Mouse (Mus musculus) embryonic facial prominence, embryonic 12.5 days (tissue): ENCODE measurements at regions not wholly inside any gene's neighbourhood (a gene's known extent, or its start where the extent isn't known, plus 50 kb on each side); places are given as distances from the start of the nearest gene placed in this dataset.

ENCODE experiments used
- ATAC-seq: fragments of 200-750 bp; cut with Nextera tagmentation; 2 replicates; pipeline ENCODE4 v1.8.0; 2017; ENCODE audit not compliant: insufficient number of reproducible peaks, insufficient read depth, low FRiP score, low TSS enrichment
- H3K27ac ChIP-seq: fragments of 300-500 bp; sonication (generic); 2 replicates; pipeline ENCODE4 v1.5.1; 2016; ENCODE audit warnings: mild to moderate bottlenecking
- H3K27me3 ChIP-seq: fragments of 300-500 bp; sonication (generic); 2 replicates; pipeline ENCODE4 v1.6.1; 2016; ENCODE audit warnings: mild to moderate bottlenecking, moderate library complexity
- H3K36me3 ChIP-seq: fragments of 300-500 bp; sonication (generic); 2 replicates; pipeline ENCODE4 v1.6.1; 2016; ENCODE audit warnings: mild to moderate bottlenecking
- H3K4me1 ChIP-seq: fragments of 300-500 bp; sonication (generic); 2 replicates; pipeline ENCODE4 v1.6.1; 2016
- H3K4me2 ChIP-seq: fragments of 300-500 bp; sonication (generic); replicated peaks from 2 replicates; pipeline ENCODE4 v1.6.1; 2016; ENCODE audit warnings: mild to moderate bottlenecking, moderate library complexity
- H3K4me3 ChIP-seq: fragments of 300-500 bp; sonication (generic); 2 replicates; pipeline ENCODE4 v1.5.1; 2016; ENCODE audit warnings: mild to moderate bottlenecking
- H3K9ac ChIP-seq: fragments of 300-500 bp; sonication (generic); 2 replicates; pipeline ENCODE4 v1.6.1; 2016; ENCODE audit warnings: mild to moderate bottlenecking, moderate library complexity
- H3K9me3 ChIP-seq: fragments of 300-500 bp; sonication (generic); 2 replicates; pipeline ENCODE4 v1.6.1; 2016; ENCODE audit warnings: mild to moderate bottlenecking, moderate library complexity
- whole genome bisulfite sequencing: fragments of 180-500 bp; shearing (Covaris S2); methylation state at CpG from one replicate; pipeline ENCODE4 v1.1.7; 2016; 5-methylcytosine and 5-hydroxymethylcytosine counted together

DNA sequence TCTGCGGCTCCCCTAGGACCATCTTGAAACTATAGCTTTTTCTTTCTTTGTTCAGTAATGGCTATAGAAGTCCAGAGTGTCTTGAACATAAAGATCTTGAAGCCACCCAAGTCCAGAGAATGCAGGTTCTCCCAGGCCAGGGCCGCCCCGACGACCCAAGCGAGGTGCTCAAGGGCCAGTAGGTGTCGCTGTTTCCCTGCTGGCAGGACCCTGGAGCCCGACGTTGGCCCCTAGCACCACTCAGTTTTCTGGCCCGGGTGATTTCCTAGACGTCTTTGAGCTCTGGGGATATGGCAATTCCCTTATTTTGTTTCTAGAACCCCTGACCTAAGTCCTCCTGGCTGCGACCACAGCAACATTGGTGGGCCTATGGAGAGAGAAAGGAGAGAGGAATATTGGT lies 221.2 kb downstream of the Mef2c start:
- WGBS = 0% methylated on average over 11 of the region's 11 CpGs
- no peak overlapping the region for H3K9ac ChIP-seq
- H3K4me2 ChIP-seq = no peak overlapping the region
- 0 out of 2 replicates have a peak, but pooled peaks cover 8% of the 10 kb centered on the region for H3K4me1 ChIP-seq
- H3K27ac ChIP-seq = no peak overlapping the region
- no peak; the same call in 1 of the 2 replicates for ATAC-seq
- H3K4me3 ChIP-seq = no peak overlapping the region
- H3K36me3 ChIP-seq = no peaks in the 10 kb centered on the region
- peaks cover 72% of the 10 kb centered on the region for H3K27me3 ChIP-seq
- no peaks in the 10 kb centered on the region for H3K9me3 ChIP-seq

DNA sequence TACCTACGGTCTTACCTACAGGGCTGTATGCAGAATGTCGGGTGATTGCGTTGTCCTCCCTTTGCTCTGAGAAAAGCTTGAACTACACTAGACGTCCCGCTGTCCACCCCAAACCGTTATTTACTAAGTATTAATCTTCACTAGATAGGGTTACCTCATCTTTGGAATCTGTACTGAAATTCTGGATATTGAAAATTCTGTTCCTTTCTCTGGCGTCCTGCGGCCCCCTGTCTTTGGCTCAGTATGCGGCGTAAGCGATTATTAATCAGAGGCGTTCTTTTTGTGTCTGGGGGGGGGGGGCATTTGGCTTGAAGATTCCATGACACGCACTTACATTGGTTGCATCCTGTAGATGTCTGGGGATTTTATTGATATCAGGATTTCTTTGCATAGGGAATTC lies 222.0 kb downstream of the Mef2c start:
- H3K9me3 ChIP-seq = no peaks in the 10 kb centered on the region
- no peak for ATAC-seq
- H3K27ac ChIP-seq = no peak overlapping the region
- no peak overlapping the region for H3K4me3 ChIP-seq
- no peak overlapping the region for H3K4me2 ChIP-seq
- H3K9ac ChIP-seq = no peak overlapping the region
- H3K27me3 ChIP-seq = peaks cover 75% of the 10 kb centered on the region
- H3K4me1 ChIP-seq = 0 out of 2 replicates have a peak, but pooled peaks cover 6% of the 10 kb centered on the region
- WGBS = 2% methylated on average over 13 of the region's 13 CpGs
- no peaks in the 10 kb centered on the region for H3K36me3 ChIP-seq

DNA sequence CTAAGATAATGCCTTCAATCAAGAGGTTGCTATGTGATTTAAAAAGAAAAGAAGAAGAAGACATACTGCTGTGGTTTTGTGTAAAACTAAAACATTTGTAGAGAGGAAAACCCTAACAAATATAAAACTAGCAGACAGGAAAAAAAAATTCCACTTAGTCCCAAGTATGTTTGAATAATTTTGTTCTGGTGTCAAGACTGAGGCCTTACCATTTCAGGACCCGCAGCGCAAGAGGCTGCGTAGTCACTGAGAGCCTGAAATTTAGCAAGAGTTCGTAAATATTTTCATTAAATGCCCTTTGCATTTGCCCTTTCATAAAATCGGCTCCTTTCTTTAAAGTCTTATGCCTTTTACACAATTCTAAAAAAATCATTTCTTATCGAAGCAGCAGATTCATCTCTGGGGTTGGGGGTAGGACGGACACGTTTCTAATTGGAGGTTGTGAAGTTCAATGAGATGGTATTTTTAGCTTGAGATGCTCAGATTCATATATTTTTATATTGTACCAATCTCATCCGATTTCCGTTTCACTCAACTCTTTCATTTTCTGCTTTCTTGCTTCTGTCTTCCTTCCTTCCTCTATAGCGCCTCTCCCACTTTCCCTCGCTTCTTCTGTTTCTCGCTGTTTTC lies 222.6 kb downstream of the Mef2c start:
- Histone ChIP-seq H3K36me3 (no peaks in the 10 kb centered on the region), H3K4me2 (peak overlapping the region; percentile 29), H3K4me1 (0 out of 2 replicates have a peak, but pooled peaks cover 4% of the 10 kb centered on the region), H3K9me3 (no peaks in the 10 kb centered on the region), H3K27ac (no peak overlapping the region), H3K9ac (no peak overlapping the region), H3K4me3 (peak overlapping the region; percentile 22; the same call in 1 of the 2 replicates), H3K27me3 (peaks cover 74% of the 10 kb centered on the region)
- 2% methylated on average over 13 of the region's 13 CpGs for WGBS
- ATAC-seq = no peak

DNA sequence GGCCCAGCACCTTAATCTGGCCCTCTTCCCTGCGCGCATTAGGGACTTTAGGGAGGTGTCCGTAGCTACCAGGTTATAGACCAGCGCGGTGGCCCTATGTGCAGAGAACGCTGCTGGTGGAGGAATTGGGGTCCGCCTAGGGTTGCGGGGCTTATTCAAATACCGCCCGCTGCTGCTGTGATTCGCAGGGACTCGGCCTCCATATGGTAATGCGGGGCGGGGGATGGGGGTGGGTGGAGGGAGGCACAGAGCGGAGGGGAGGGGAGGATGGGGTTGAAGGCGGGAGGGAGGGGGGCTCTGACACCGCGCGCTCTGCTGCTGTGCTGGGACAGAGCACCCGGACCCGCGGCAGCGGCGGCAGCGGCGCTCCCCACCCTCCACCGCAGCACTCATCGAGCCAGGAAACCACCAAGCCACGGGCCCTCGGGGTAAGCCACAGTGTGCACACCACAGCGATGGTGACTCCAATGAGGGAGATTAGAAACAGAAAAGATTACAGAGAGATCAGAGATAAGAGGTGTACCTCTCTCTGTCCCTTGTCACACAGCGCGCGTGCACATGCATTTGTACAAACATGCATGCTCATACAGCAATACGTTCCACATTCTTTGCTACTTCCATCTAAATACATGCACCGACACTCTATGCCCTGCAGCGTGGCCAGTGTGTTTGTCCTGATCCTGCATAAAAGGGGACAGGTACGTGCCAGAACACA lies 223.4 kb downstream of the Mef2c start:
- Histone ChIP-seq H3K36me3 (no peaks in the 10 kb centered on the region), H3K4me1 (0 out of 2 replicates have a peak, but pooled peaks cover 4% of the 10 kb centered on the region), H3K9ac (no peak overlapping the region), H3K4me2 (peak overlapping the region; percentile 29), H3K27ac (no peak overlapping the region), H3K27me3 (peaks cover 70% of the 10 kb centered on the region), H3K9me3 (no peaks in the 10 kb centered on the region), H3K4me3 (peak overlapping the region; percentile 22)
- ATAC-seq = 0 out of 2 replicates have a peak, but pooled peaks have one; percentile 1
- under 1% methylated on average over 36 of the region's 38 CpGs for WGBS

DNA sequence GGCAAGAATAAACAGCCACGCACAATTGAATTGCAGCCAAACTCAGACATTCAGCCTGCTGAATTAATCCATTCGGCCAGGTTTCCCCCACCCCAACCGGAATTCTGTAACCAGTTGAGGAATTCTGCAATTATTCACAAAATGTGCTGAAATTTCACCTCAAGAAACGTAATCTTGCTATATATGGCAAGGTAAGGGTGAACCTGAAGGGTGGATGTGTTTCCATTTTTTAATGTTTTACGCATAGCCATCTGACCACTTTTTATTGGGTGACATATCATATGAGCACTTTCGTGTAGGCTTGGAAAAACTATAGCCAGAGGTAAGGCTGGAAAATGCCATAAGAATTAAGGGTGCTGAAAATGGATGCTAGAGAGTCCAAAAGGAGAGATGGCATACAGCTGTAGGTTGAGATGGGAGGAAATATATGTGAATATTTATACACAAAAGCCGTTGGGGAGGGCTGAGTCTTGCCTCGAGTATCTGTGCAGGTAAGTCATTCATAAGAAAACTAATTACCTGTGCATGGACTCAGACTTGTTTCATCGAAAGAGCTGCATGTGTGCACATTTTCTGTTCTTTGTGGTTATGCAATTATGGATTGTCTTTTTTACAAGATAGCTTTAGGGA lies 224.0 kb downstream of the Mef2c start:
- Histone ChIP-seq H3K36me3 (no peaks in the 10 kb centered on the region), H3K4me2 (no peak overlapping the region), H3K27ac (no peak overlapping the region), H3K4me1 (0 out of 2 replicates have a peak, but pooled peaks cover 4% of the 10 kb centered on the region), H3K9ac (no peak overlapping the region), H3K27me3 (peaks cover 66% of the 10 kb centered on the region), H3K4me3 (peak overlapping the region; percentile 22), H3K9me3 (no peaks in the 10 kb centered on the region)
- 7% methylated on average over 9 of the region's 9 CpGs for WGBS
- no peak for ATAC-seq

DNA sequence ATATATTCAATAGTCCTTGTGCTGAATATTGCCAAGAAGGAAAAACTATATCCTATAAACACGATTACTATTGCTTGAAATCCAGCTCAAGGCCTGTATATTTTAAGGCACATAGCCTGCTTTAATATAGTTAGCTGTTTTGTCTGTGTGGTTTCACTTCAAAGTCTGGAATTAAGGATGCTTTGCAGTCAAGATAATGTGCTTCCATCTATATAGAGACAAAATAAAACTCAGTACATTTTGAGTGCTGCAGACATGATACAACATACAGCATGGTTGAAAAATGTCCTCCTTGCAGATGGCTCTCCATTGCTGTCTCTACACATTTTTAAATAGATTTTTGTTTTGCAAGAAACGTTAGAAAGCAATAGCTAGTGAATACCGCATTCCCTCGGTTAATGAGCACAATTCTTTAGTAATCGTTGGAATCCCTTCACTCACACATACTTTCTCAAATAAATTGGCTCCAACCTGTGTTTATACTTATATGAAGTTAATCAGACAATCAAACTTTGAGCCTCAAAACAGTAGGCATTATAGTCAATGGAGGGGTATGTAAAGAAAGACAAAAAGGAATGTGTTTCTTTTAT lies 224.7 kb downstream of the Mef2c start:
- Histone ChIP-seq H3K4me1 (0 out of 2 replicates have a peak, but pooled peaks cover 4% of the 10 kb centered on the region), H3K4me3 (no peak overlapping the region), H3K27ac (no peak overlapping the region), H3K9ac (no peak overlapping the region), H3K9me3 (no peaks in the 10 kb centered on the region), H3K4me2 (no peak overlapping the region), H3K36me3 (no peaks in the 10 kb centered on the region), H3K27me3 (peaks cover 65% of the 10 kb centered on the region)
- ATAC-seq = no peak
- WGBS = 9% methylated on average over 5 of the region's 5 CpGs

DNA sequence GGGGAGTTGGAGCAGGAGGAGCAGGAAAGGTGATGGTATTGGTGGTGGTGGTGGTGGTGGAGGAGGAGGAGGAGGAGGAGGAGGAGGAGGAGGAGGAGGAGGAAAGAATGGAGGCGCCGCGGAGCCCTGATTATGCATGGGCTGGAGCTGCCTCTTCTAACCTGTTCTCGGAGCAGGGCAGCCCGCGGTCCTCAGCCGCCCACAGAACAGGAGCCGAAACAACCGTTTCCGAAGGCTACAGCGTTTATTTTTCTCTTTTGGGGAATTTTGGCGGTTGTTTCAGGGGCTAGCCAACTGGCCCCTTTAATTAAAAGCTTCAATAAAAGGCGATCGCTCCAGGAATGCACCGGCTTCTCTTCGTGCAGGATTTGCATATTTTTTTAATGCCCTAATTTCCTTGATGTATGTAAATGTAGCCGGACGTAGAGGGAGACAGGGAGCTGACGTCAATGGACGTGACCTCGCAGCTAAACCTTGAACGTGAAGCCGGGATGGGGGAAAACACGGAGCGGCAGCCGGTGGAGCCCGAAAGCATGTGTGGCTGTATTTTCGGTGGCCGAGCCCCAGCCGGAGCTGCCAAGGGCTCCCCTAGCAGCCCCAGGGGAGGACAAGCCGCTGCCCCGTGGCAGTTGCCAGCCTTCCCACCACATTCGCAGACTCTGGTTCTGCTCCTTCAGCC lies 225.6 kb downstream of the Mef2c start:
- H3K9ac ChIP-seq = peak overlapping the region; percentile 33; the same call in 1 of the 2 replicates
- peak overlapping the region; percentile 61 for H3K4me3 ChIP-seq
- H3K9me3 ChIP-seq = no peaks in the 10 kb centered on the region
- H3K4me2 ChIP-seq = peak overlapping the region; percentile 47
- H3K27me3 ChIP-seq = peaks cover 59% of the 10 kb centered on the region
- no peaks in the 10 kb centered on the region for H3K36me3 ChIP-seq
- 0 out of 2 replicates have a peak, but pooled peaks cover 4% of the 10 kb centered on the region for H3K4me1 ChIP-seq
- H3K27ac ChIP-seq = peak overlapping the region; percentile 50; the same call in 1 of the 2 replicates
- ATAC-seq = no peak
- WGBS = under 1% methylated on average over 33 of the region's 33 CpGs

DNA sequence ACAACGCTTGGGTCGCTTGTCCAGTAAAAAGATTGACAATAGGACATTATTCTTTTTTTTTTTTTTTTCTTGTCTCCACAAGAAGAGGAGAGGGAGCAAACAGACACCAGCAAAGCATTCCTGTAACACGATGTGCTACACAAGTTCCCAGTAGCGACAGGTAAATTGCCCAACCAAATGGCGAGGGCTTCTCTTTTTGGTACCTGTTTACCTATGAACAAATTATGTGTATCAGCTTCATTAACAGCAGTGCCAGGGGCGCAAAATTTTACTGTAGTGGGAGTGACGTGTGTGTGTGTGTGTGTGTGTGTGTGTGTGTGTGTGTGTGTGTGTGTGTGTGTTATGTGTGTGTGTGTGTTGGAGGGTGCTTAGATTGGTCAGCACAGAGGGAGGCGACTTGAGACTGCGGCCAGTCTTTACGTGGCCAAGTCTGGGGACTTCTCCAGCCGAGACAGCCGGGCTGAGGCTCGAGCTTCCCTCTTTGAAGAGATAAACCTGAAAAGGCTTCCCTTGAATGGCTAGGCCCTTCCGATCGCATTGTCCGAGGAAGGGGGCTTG lies 226.4 kb downstream of the Mef2c start:
- Histone ChIP-seq H3K9ac (peak overlapping the region; percentile 72), H3K4me1 (0 out of 2 replicates have a peak, but pooled peaks cover 4% of the 10 kb centered on the region), H3K27me3 (peaks cover 51% of the 10 kb centered on the region), H3K4me2 (peak overlapping the region; percentile 92), H3K4me3 (peak overlapping the region; percentile 61), H3K36me3 (no peaks in the 10 kb centered on the region), H3K27ac (peak overlapping the region; percentile 87), H3K9me3 (no peaks in the 10 kb centered on the region)
- 1% methylated on average over 15 of the region's 16 CpGs for WGBS
- ATAC-seq = peak; percentile 13; the same call in 1 of the 2 replicates

DNA sequence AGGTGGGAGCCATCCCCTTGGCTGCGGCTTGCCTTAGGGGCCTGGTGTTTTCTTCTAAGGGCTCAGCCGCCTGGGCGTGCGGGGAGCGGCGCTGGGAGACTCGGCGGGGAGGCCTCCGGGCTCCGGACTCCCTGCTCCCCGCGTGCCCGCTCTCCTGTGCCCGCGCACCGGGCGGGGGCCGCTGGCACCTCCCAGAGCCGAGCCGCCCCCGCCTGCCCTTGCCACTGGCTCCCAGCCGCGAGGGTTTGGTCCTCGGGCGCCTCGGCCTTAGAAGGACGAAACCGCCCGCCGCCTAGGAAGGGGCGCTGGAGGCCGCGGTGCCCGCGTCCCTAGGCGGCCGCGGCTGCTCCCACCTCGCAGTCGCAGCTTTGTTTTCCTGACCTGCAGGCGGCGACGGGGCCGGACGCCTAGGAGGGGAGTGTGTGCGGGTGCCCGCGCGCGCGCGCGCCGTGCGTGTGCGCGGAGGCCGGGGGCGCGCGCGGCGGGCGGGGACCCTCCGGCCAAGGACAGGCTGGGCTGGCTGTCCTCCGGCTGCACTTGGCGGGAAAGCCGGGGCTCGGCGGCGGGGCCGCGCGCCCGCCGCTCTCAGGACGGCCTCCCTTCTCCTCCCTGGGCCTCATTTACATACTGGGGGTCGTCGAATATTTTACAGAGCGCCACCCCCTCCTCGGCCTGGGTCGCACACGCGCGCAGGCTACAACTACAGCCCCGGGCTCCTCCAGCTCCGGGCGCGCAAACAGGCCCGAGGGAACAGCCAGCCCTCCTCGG lies 227.1 kb downstream of the Mef2c start:
- peak; percentile 85 for ATAC-seq
- 1% methylated on average over 90 of the region's 91 CpGs for WGBS
- Histone ChIP-seq H3K4me1 (0 out of 2 replicates have a peak, but pooled peaks cover 4% of the 10 kb centered on the region), H3K27me3 (peaks cover 48% of the 10 kb centered on the region), H3K4me3 (peak overlapping the region; percentile 61), H3K27ac (peak overlapping the region; percentile 87), H3K4me2 (peak overlapping the region; percentile 92), H3K9me3 (no peaks in the 10 kb centered on the region), H3K36me3 (no peaks in the 10 kb centered on the region), H3K9ac (peak overlapping the region; percentile 72)

DNA sequence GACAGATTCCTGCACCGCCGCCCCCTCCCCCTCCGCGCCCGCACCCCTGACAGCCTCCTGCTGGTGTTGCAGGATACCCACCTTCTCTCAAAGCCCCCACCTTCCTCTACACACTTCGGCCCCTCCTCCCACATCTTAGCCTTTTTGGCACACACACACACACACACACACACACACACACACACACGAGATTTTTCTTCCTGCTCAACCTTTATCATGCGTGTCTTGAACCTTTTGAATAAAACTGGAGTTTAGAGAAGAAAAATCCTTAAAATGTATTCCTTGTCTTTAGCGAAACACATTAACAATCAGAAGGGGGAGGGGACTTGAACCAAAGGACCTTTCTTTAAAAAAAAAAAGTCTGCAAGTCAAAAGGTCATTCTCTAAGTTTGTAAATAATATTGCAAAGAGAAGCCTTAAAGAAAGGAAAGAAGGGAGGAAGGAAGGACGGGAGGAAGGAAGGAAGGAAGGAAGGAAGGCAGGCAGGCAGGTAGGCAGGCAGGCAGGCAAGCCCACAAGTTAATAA lies 227.7 kb downstream of the Mef2c start:
- Histone ChIP-seq H3K27me3 (peaks cover 48% of the 10 kb centered on the region), H3K27ac (peak overlapping the region; percentile 87)
- no peak for ATAC-seq

More for the DNA sequence above, 227.7 kb downstream of the Mef2c start:
- Histone ChIP-seq H3K36me3 (no peaks in the 10 kb centered on the region), H3K9ac (peak overlapping the region; percentile 72), H3K9me3 (no peaks in the 10 kb centered on the region), H3K4me1 (0 out of 2 replicates have a peak, but pooled peaks cover 4% of the 10 kb centered on the region), H3K4me2 (peak overlapping the region; percentile 92), H3K4me3 (peak overlapping the region; percentile 61)
- 2% methylated on average over 10 of the region's 10 CpGs for WGBS
